Mouse (Mus musculus) liver, embryonic 14.5 days (tissue): ENCODE data around the gene Smyd3.

Experiments used
- CTCF ChIP-seq: IDR thresholded peaks from 2 replicates; pipeline ENCODE4 v1.5.1; 2016; ENCODE audit warnings: antibody characterized with exemption, low read depth, control low read depth
- EP300 ChIP-seq: IDR thresholded peaks from 2 replicates; pipeline ENCODE4 v1.6.1; 2016; ENCODE audit warnings: antibody characterized with exemption, low read depth

DNA sequence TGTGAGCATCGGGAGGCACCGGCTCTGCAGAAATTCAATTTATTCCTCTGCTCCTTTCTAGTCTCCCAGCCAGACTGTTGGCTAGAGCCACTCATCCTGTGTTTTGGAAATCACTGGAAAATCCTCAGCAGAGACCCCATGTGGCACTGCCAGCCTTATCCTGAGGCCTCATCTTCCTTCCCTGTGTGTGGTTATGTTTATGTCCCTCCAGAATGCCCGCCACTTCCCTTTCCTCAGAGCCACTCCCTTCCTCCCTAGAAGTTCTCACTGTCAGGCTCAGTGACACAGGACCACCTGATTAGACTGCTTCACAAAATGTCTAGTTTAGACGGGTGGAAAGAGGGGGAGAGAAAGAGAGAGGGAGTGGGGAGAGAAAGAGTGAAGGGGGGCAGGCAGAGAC lies 526.4 kb downstream of the Smyd3 start:
- TF ChIP-seq EP300: no peak
- no peak for TF ChIP-seq CTCF
